Mouse (Mus musculus): ENCODE results near the gene Wipi1. TPM values are rescaled to one million over a fixed set of nuclear protein-coding genes. Genes with fewer than 3 reads are reported as not detected.
"Not testable (repeated sequence)": the region's sequence is repeated elsewhere in the genome, so short reads cannot be mapped to it uniquely, and the experiment has no call there.

The Wipi1 gene
- polyA plus RNA-seq, 1 experiment from 2014 or later, result 15.6 TPM

DNA sequence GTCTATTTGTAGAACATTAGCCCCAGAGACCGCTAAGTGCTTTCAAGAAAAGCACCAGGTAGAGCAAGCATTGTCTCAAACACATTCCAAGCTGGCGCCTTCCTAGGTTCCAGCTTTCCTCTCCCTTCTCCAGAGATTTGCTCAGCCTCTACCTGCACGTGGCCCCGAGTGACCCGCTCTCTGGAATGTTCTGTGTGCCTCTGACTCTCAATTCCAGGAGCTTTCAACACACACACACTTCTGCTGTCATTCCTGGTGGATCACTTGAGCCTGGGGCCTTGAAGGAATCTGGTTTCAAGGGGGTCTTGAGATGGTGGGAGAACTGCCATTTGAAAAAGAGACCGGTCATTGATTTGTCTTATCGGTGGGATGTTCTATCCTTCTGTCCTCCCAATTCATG lies 11.5 kb upstream of the Wipi1 start:
- H3K27me3 ChIP-seq (ENCODE audit: control insufficient read depth, insufficient read depth, low read depth, low read length), result no peaks in the 10 kb centered on the region
- no peak overlapping the region for H3K4me2 ChIP-seq (ENCODE audit: low read length)
- 90% methylated on average over 7 of the region's 7 CpGs for WGBS
- no peaks in the 10 kb centered on the region for H3K9me3 ChIP-seq (replicated peaks; ENCODE audit: control insufficient read depth, low read length, poor library complexity, severe bottlenecking)
- no peaks in the 10 kb centered on the region for H3K4me1 ChIP-seq (ENCODE audit: control insufficient read depth, insufficient read depth, low read length)
- H3K9ac ChIP-seq (ENCODE audit: low read depth, low read length), result no peak overlapping the region
- H3K27ac ChIP-seq (ENCODE audit: low read length), result no peak overlapping the region
- no peak for ATAC-seq
- H3K4me3 ChIP-seq (ENCODE audit: low read depth, low read length), result no peak overlapping the region
- no peaks in the 10 kb centered on the region for H3K36me3 ChIP-seq (ENCODE audit: control insufficient read depth, insufficient read depth, low read length)

DNA sequence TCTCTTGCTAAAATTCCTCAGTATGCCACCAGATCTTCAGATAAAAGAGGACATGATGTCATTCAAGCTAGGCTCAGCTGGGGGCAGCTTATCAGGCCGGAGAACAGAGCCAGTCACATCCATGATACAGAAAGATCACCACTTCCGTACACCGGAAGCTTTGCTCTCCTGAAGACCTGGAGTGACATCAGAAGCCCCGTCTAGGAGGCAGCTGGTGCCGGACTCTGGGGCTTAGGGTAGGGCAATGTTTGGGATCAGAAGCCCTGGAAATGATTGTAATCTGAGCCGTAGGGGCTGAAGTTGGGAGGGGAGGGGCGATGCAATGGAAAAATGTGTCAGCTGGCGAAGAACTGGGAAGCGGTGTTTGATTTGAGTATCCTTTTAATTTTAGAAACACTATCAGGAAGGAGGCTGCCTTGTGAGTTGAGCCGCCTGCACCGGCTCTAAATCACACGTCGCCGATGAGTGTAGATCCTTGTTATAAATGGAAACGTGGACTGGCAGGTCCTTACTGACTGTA lies 10.8 kb upstream of the Wipi1 start:
- WGBS, result 42% methylated on average over 15 of the region's 15 CpGs
- Histone ChIP-seq H3K27ac (ENCODE audit: low read length) (no peak overlapping the region), H3K9ac (ENCODE audit: low read depth, low read length) (no peak overlapping the region)

DNA sequence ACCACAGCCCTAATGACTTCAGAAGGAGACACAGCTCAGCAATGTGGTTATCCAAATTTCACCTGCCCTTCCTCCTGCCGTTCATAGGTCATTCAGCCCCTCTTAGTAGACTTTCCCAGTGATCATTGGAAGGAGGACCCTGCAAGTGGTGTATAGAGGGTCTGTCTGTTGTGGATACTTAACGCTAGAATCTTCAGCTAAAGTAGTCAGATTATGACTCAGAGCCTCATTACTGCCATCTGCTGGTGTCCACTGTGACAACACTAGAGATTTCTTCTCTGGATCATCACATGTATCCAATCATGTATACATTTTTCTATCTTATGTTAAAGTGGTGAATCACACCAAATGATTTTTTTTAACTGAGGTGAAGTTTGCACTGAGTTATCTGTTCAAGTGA lies 9.4 kb upstream of the Wipi1 start:
- peak; percentile 36; the same call in 1 of the 2 replicates for ATAC-seq
- Histone ChIP-seq H3K27me3 (ENCODE audit: control insufficient read depth, insufficient read depth, low read depth, low read length) (no peaks in the 10 kb centered on the region), H3K4me3 (ENCODE audit: low read depth, low read length) (no peak overlapping the region), H3K4me1 (ENCODE audit: control insufficient read depth, insufficient read depth, low read length) (no peaks in the 10 kb centered on the region), H3K9me3 (replicated peaks; ENCODE audit: control insufficient read depth, low read length, poor library complexity, severe bottlenecking) (no peaks in the 10 kb centered on the region), H3K36me3 (ENCODE audit: control insufficient read depth, insufficient read depth, low read length) (no peaks in the 10 kb centered on the region), H3K9ac (ENCODE audit: low read depth, low read length) (no peak overlapping the region), H3K27ac (ENCODE audit: low read length) (no peak overlapping the region), H3K4me2 (ENCODE audit: low read length) (no peak overlapping the region)
- 9% methylated on average over 2 of the region's 2 CpGs for WGBS

More for the DNA sequence above, 10.8 kb upstream of the Wipi1 start:
- Histone ChIP-seq H3K4me2 (ENCODE audit: low read length) (no peak overlapping the region), H3K9me3 (replicated peaks; ENCODE audit: control insufficient read depth, low read length, poor library complexity, severe bottlenecking) (no peaks in the 10 kb centered on the region), H3K36me3 (ENCODE audit: control insufficient read depth, insufficient read depth, low read length) (no peaks in the 10 kb centered on the region), H3K27me3 (ENCODE audit: control insufficient read depth, insufficient read depth, low read depth, low read length) (no peaks in the 10 kb centered on the region), H3K4me1 (ENCODE audit: control insufficient read depth, insufficient read depth, low read length) (no peaks in the 10 kb centered on the region), H3K4me3 (ENCODE audit: low read depth, low read length) (no peak overlapping the region)
- no peak for ATAC-seq

DNA sequence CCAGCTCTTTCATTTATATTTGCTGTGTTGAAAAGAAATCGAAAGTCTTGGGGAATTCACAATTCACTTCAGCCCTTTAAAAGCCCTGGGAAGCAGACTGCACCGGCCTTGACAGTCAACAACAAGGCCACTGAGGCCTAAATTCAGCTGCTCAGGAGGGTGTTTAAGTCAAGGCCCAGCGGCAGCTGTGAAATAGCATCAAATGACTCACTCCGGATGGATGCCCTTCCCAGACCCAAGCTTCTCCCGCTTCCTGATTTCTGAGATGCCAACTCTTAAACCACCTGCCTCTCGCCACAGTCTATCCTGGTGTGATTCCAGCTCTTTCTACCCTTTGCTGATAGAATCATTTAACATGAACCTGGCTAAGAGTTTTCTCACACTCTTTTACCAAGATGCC lies 8.6 kb upstream of the Wipi1 start:
- Histone ChIP-seq H3K4me2 (ENCODE audit: low read length) (no peak overlapping the region), H3K27me3 (ENCODE audit: control insufficient read depth, insufficient read depth, low read depth, low read length) (no peaks in the 10 kb centered on the region), H3K9ac (ENCODE audit: low read depth, low read length) (no peak overlapping the region), H3K36me3 (ENCODE audit: control insufficient read depth, insufficient read depth, low read length) (no peaks in the 10 kb centered on the region), H3K9me3 (replicated peaks; ENCODE audit: control insufficient read depth, low read length, poor library complexity, severe bottlenecking) (no peaks in the 10 kb centered on the region), H3K4me3 (ENCODE audit: low read depth, low read length) (no peak overlapping the region), H3K4me1 (ENCODE audit: control insufficient read depth, insufficient read depth, low read length) (no peaks in the 10 kb centered on the region), H3K27ac (ENCODE audit: low read length) (no peak overlapping the region)
- no peak for ATAC-seq
- WGBS, result 86% methylated on average over 6 of the region's 6 CpGs

DNA sequence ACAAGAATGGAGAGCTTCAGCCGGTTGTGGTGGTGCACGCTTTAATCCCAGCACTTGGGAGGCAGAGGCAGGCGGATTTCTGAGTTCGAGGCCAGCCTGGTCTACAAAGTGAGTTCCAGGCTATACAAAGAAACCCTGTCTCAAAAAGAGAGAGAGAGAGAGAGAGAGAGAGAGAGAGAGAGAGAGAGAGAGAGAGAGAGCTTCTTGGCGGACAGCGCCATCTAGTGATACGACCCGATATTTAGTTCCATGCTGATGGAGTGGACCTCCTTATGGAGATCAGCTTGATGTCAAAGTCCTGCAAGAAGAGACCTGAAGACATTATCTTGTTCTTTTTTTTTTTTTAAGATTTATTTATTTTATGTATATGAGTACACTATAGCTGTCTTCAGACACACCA lies 7.3 kb upstream of the Wipi1 start:
- H3K4me1 ChIP-seq (ENCODE audit: control insufficient read depth, insufficient read depth, low read length); H3K4me2 ChIP-seq (ENCODE audit: low read length); H3K9ac ChIP-seq (ENCODE audit: low read depth, low read length); H3K9me3 ChIP-seq (replicated peaks; ENCODE audit: control insufficient read depth, low read length, poor library complexity, severe bottlenecking); ATAC-seq; H3K27me3 ChIP-seq (ENCODE audit: control insufficient read depth, insufficient read depth, low read depth, low read length); H3K4me3 ChIP-seq (ENCODE audit: low read depth, low read length); H3K27ac ChIP-seq (ENCODE audit: low read length); H3K36me3 ChIP-seq (ENCODE audit: control insufficient read depth, insufficient read depth, low read length): not testable (repeated sequence)
- 33% methylated on average over 8 of the region's 8 CpGs for WGBS

DNA sequence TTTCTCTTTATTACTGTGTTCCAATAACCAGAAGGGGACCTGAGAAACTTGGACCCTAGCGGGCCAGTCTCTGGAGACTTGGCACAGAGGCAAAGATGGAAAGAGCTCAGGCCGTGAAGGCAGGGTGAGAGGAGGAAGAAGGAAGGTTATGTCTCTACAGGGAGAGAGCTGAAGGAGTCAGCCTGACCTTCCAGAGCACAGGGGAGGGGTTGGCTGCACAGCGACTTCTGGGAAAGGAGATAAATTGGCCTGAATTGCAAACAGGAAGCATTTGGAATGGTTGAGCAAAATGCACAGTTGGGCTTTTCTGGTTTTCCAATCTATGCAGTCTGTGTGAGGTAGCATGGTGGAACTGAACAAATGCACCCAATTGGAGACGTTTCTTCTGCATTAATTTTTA lies 5.0 kb upstream of the Wipi1 start:
- no peak for ATAC-seq
- Histone ChIP-seq H3K9me3 (replicated peaks; ENCODE audit: control insufficient read depth, low read length, poor library complexity, severe bottlenecking) (no peaks in the 10 kb centered on the region), H3K36me3 (ENCODE audit: control insufficient read depth, insufficient read depth, low read length) (no peaks in the 10 kb centered on the region), H3K4me3 (ENCODE audit: low read depth, low read length) (no peak overlapping the region), H3K4me1 (ENCODE audit: control insufficient read depth, insufficient read depth, low read length) (peaks cover 5% of the 10 kb centered on the region), H3K27ac (ENCODE audit: low read length) (no peak overlapping the region), H3K9ac (ENCODE audit: low read depth, low read length) (no peak overlapping the region), H3K4me2 (ENCODE audit: low read length) (no peak overlapping the region), H3K27me3 (ENCODE audit: control insufficient read depth, insufficient read depth, low read depth, low read length) (no peaks in the 10 kb centered on the region)
- 74% methylated on average over 4 of the region's 4 CpGs for WGBS

DNA sequence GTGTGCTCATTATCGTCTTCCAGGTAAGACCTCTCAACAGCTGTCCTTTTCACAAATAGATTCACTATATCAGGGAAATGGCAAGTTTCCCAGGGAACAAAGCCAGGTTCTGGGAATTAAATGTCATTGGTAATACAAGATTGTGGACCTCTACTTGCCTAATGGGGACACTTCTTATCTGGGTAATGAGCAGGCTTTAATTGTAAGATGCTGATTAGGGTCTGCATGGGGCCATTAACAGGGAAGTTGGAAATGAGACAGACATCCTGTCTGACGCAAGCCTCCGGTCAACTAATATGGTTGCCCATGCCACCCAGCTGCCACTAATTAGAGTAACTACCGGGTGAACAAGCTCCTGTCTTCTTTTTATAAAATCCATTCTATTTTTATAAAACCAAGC lies 4.6 kb upstream of the Wipi1 start:
- Histone ChIP-seq H3K4me1 (ENCODE audit: control insufficient read depth, insufficient read depth, low read length) (peaks cover 5% of the 10 kb centered on the region), H3K9ac (ENCODE audit: low read depth, low read length) (no peak overlapping the region), H3K4me2 (ENCODE audit: low read length) (no peak overlapping the region), H3K27me3 (ENCODE audit: control insufficient read depth, insufficient read depth, low read depth, low read length) (no peaks in the 10 kb centered on the region), H3K27ac (ENCODE audit: low read length) (no peak overlapping the region), H3K4me3 (ENCODE audit: low read depth, low read length) (no peak overlapping the region), H3K36me3 (ENCODE audit: control insufficient read depth, insufficient read depth, low read length) (no peaks in the 10 kb centered on the region), H3K9me3 (replicated peaks; ENCODE audit: control insufficient read depth, low read length, poor library complexity, severe bottlenecking) (no peaks in the 10 kb centered on the region)
- no peak for ATAC-seq
- WGBS, result 80% methylated on average over 4 of the region's 4 CpGs

DNA sequence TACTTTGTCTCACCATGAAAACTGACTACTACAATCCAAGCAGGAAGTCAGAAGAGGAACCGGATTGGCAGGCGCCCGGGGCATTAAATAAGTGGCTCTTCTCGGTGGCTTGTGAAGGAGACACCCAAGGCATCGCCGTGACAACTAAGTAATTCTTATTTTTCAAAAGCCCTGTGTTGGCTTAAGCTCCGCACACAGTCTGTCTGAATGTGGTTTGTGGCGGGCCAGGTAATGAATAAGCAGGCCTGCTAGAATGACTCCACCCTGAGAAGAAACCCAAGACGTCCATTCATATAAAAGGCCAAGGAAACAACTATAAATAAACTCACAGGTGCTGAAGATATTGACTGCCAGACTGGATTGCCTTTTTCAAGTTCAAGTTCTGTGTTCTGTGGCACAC lies 3.5 kb upstream of the Wipi1 start:
- Histone ChIP-seq H3K27me3 (ENCODE audit: control insufficient read depth, insufficient read depth, low read depth, low read length) (no peaks in the 10 kb centered on the region), H3K9ac (ENCODE audit: low read depth, low read length) (no peak overlapping the region), H3K4me3 (ENCODE audit: low read depth, low read length) (no peak overlapping the region), H3K9me3 (replicated peaks; ENCODE audit: control insufficient read depth, low read length, poor library complexity, severe bottlenecking) (no peaks in the 10 kb centered on the region), H3K27ac (ENCODE audit: low read length) (no peak overlapping the region), H3K4me2 (ENCODE audit: low read length) (no peak overlapping the region), H3K4me1 (ENCODE audit: control insufficient read depth, insufficient read depth, low read length) (peaks cover 10% of the 10 kb centered on the region), H3K36me3 (ENCODE audit: control insufficient read depth, insufficient read depth, low read length) (no peaks in the 10 kb centered on the region)
- no peak for ATAC-seq
- WGBS, result 51% methylated on average over 9 of the region's 9 CpGs

DNA sequence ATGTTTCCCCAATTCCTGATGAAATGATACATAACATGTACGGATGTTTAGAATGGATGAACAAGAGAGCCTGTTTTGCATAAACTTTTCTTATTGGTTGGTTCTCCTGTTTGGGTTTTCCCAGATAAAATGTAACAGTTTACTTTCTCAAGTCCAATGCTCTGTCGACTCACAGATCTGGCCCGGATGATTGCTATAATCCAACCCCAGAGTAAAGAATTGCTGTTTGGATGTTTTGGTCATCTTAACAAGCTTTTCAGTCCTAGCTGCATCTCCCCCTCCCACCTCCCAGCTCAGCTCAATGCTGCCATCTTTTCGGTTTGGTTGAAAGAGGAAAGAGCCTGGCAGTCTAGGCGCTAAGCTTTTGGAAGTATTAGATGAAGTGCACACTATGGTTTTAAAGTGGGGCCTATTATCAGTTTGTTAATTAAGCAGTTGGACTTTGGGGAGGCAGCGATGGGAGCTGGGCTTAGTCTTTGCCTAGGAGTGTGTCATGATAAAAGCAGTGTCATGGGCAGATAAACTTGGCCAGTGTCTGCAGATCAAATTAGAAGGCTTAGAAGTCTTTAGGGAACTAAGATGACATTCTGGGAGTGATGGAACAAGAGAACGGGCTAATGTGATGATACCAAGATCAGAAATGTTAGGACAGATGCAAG lies 1.2 kb upstream of the Wipi1 start:
- Histone ChIP-seq H3K27ac (ENCODE audit: low read length) (no peak overlapping the region), H3K9me3 (replicated peaks; ENCODE audit: control insufficient read depth, low read length, poor library complexity, severe bottlenecking) (no peaks in the 10 kb centered on the region), H3K4me2 (ENCODE audit: low read length) (no peak overlapping the region), H3K27me3 (ENCODE audit: control insufficient read depth, insufficient read depth, low read depth, low read length) (no peaks in the 10 kb centered on the region), H3K36me3 (ENCODE audit: control insufficient read depth, insufficient read depth, low read length) (no peaks in the 10 kb centered on the region), H3K4me1 (ENCODE audit: control insufficient read depth, insufficient read depth, low read length) (peaks cover 16% of the 10 kb centered on the region), H3K9ac (ENCODE audit: low read depth, low read length) (no peak overlapping the region), H3K4me3 (ENCODE audit: low read depth, low read length) (no peak overlapping the region)
- ATAC-seq, result no peak
- 65% methylated on average over 7 of the region's 7 CpGs for WGBS

Data from midbrain, embryonic 16.5 days (tissue).